Mouse (Mus musculus): Measurements from ENCODE around the gene Frmd4b. TPM values are rescaled to one million over a fixed set of nuclear protein-coding genes. Genes with fewer than 3 reads are reported as not detected.

Gene Frmd4b
- 17.5 and 18.9 TPM in 2 replicates for polyA plus RNA-seq (2014; fragmentation: Nextera tagmentation; extraction: Ambion mirVana)

DNA sequence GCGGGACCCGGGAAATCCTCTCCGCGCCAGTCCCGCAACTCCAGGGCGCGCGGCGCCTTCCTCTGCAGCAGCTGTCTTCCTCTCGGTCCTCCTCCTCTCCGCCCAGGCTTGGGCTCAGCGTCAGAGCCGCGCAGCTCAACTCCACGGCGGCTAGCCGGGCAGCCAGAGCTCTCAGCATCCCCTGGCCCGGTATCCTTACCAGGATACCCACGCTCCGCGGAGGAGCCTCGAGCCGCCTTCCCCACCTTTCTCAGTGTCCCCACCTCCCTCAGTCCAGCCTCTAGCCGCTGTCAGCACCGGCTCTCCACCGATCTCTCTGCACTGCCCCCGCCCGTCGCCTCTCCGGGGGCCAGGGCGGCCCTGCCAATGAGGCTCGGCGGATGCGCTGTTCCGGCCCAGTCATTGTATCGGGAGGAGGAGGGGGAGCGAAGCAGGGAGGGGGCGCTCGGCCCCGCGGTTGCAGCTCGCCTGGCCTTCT, at the start of gene Frmd4b:
Frmd4b (minus strand) TSS at position 276 of the 478 bp plus-strand sequence.
- peaks cover 15% of the 10 kb centered on the region; the same call in 1 of the 2 replicates for H3K4me1 ChIP-seq (ENCODE audit: control insufficient read depth, insufficient read depth, low read length)
- H3K27me3 ChIP-seq (replicated peaks; ENCODE audit: control insufficient read depth, insufficient read depth, low read length) = peaks cover 10% of the 10 kb centered on the region
- H3K9ac ChIP-seq (ENCODE audit: low read depth, low read length) = peak within 1 kb of the TSS; percentile 69
- peak within 1 kb of the TSS; percentile 66 for H3K4me3 ChIP-seq (ENCODE audit: low read depth, low read length)
- peak within 1 kb of the TSS; percentile 98 for H3K4me2 ChIP-seq (ENCODE audit: low read depth, low read length)
- DNase-seq (ENCODE audit: low spot score) (peak; percentile 87), ATAC-seq (ENCODE audit: low read depth) (peak; percentile 91)
- H3K27ac ChIP-seq (replicated peaks; ENCODE audit: low read depth, low read length) = peak within 1 kb of the TSS; percentile 75
- H3K36me3 ChIP-seq (ENCODE audit: control insufficient read depth, insufficient read depth, low read length) = no peaks in the 10 kb centered on the region
- under 1% methylated on average over 38 of the region's 42 CpGs for WGBS
- H3K9me3 ChIP-seq (ENCODE audit: control insufficient read depth, low read length) = no peaks in the 10 kb centered on the region

DNA sequence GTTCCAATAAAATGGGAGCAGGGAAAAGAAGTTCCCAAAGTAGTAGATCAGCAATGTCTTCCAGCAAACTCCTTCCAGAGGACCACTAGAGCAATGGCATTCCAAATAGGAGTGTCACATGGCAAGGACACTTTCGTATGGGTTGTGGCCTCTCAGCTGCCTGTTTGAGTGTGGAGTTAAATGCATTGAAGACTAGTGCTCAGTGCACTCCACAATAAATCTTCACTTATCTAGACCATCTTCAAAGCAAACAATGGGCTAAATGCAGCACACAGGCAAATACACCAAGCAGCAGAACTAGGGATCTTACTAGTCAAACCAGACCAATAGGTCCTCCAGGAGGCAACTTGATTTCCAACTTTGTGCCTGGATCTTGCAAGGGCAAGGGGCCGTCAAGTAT, 49.1 kb upstream of the Frmd4b start:
- Histone ChIP-seq H3K9ac (ENCODE audit: low read depth, low read length) (no peak overlapping the region), H3K27ac (replicated peaks; ENCODE audit: low read depth, low read length) (no peak overlapping the region), H3K9me3 (ENCODE audit: control insufficient read depth, low read length) (no peaks in the 10 kb centered on the region), H3K36me3 (ENCODE audit: control insufficient read depth, insufficient read depth, low read length) (no peaks in the 10 kb centered on the region), H3K4me3 (ENCODE audit: low read depth, low read length) (no peak overlapping the region), H3K4me1 (ENCODE audit: control insufficient read depth, insufficient read depth, low read length) (no peaks in the 10 kb centered on the region), H3K27me3 (replicated peaks; ENCODE audit: control insufficient read depth, insufficient read depth, low read length) (no peaks in the 10 kb centered on the region), H3K4me2 (ENCODE audit: low read depth, low read length) (no peak overlapping the region)
- no peak for DNase-seq (ENCODE audit: low spot score)
- WGBS = 30% methylated on average over 2 of the region's 2 CpGs
- ATAC-seq (ENCODE audit: low read depth) = no peak

DNA sequence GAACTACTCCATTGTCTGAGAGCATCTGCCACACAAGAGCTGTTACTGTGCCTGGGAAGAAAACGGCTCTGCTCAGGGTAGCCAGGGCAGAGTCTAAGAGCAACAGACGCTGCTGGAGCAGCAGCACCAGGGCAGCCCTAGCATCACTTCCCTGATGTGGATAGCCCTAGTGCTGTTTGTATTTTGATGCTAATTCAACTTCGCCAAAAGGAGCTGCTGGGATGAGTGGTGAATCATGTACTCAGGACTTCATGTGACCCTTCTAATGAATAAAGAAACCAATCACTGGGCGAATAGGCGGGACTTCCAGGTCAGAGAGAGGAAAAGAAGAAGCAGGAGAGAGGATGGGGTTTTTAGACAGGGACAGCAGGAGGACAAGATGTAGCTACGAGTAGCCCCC, 41.6 kb upstream of the Frmd4b start:
- DNase-seq (ENCODE audit: low spot score) (no peak), ATAC-seq (ENCODE audit: low read depth) (no peak)
- Histone ChIP-seq H3K9ac (ENCODE audit: low read depth, low read length) (no peak overlapping the region), H3K36me3 (ENCODE audit: control insufficient read depth, insufficient read depth, low read length) (no peaks in the 10 kb centered on the region), H3K4me2 (ENCODE audit: low read depth, low read length) (no peak overlapping the region), H3K4me1 (ENCODE audit: control insufficient read depth, insufficient read depth, low read length) (no peaks in the 10 kb centered on the region), H3K9me3 (ENCODE audit: control insufficient read depth, low read length) (peaks cover 9% of the 10 kb centered on the region), H3K27me3 (replicated peaks; ENCODE audit: control insufficient read depth, insufficient read depth, low read length) (no peaks in the 10 kb centered on the region), H3K27ac (replicated peaks; ENCODE audit: low read depth, low read length) (no peak overlapping the region), H3K4me3 (ENCODE audit: low read depth, low read length) (no peak overlapping the region)
- WGBS = 78% methylated on average over 6 of the region's 6 CpGs

DNA sequence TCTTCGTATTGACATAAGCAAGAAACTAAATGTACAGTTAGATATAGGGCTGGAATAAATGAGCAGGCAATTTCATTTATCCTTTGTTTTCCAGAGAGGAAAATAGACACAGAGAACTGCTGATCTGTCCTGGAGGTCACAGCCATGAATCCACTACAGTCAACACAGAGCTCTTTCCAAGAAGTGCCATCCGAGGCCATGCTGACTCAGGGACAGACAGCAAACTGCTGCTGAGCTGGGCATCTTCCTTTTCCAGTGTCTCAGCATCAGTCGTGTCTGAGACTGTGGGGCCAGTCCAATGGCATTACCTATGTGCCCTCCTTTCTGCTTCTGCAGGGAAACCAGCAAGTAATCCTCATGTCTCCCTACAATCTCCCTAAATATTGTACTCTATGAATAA, 38.6 kb upstream of the Frmd4b start:
- no peak overlapping the region for H3K4me2 ChIP-seq (ENCODE audit: low read depth, low read length)
- H3K9ac ChIP-seq (ENCODE audit: low read depth, low read length) = no peak overlapping the region
- H3K4me1 ChIP-seq (ENCODE audit: control insufficient read depth, insufficient read depth, low read length) = no peaks in the 10 kb centered on the region
- no peak overlapping the region for H3K27ac ChIP-seq (replicated peaks; ENCODE audit: low read depth, low read length)
- ATAC-seq (ENCODE audit: low read depth) (no peak), DNase-seq (ENCODE audit: low spot score) (no peak)
- 78% methylated on average over 3 of the region's 3 CpGs for WGBS
- H3K9me3 ChIP-seq (ENCODE audit: control insufficient read depth, low read length) = peaks cover 9% of the 10 kb centered on the region
- no peaks in the 10 kb centered on the region for H3K27me3 ChIP-seq (replicated peaks; ENCODE audit: control insufficient read depth, insufficient read depth, low read length)
- no peak overlapping the region for H3K4me3 ChIP-seq (ENCODE audit: low read depth, low read length)
- H3K36me3 ChIP-seq (ENCODE audit: control insufficient read depth, insufficient read depth, low read length) = no peaks in the 10 kb centered on the region

DNA sequence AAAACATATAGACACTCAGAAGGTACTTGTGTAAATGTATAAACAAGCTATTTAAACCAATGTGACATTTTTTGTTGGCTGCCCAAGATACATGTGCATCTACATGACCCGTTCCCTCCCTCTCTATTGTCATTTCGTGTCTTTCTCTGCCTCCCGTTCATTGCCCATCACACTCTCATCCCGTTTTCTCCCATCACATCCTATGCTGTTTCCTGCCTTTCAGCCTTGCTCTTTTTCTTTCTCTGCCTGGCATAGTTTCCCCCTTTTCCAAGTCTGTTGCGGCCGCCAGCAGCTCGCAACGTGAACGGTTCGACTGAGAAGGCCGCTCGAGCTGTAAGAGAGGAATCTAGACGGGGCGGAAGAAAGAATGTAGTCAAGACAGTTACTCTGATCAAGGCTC, 30.2 kb upstream of the Frmd4b start:
- no peak overlapping the region for H3K9ac ChIP-seq (ENCODE audit: low read depth, low read length)
- no peak for ATAC-seq (ENCODE audit: low read depth)
- 88% methylated on average over 14 of the region's 14 CpGs for WGBS

DNA sequence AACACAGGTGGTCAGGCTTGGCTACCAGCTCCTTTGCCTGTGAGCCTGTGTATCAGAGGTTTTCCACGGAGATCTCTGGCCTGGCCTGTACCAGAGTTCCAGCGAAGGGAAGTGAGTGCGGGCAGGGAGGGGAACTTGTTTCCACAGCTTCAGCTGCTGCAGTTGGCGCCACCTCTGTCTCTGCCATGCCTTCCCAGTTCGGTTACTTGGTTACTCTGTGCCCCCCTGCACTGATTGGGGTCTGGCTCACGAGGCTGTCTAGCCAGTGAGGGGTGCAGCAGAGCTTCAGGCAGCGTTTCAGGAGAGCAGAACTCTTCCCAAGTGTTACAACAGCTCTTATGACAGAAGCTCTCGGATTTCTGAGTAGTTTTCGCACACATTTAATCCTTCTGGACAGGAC, 6.0 kb upstream of the Frmd4b start:
- Histone ChIP-seq H3K4me3 (ENCODE audit: low read depth, low read length) (no peak overlapping the region), H3K27me3 (replicated peaks; ENCODE audit: control insufficient read depth, insufficient read depth, low read length) (0 out of 2 replicates have a peak, but pooled peaks cover 3% of the 10 kb centered on the region), H3K36me3 (ENCODE audit: control insufficient read depth, insufficient read depth, low read length) (no peaks in the 10 kb centered on the region), H3K27ac (replicated peaks; ENCODE audit: low read depth, low read length) (no peak overlapping the region), H3K4me1 (ENCODE audit: control insufficient read depth, insufficient read depth, low read length) (peaks cover 8% of the 10 kb centered on the region; the same call in 1 of the 2 replicates), H3K9me3 (ENCODE audit: control insufficient read depth, low read length) (no peaks in the 10 kb centered on the region), H3K4me2 (ENCODE audit: low read depth, low read length) (no peak overlapping the region), H3K9ac (ENCODE audit: low read depth, low read length) (no peak overlapping the region)
- DNase-seq (ENCODE audit: low spot score) = no peak
- 59% methylated on average over 9 of the region's 9 CpGs for WGBS
- ATAC-seq (ENCODE audit: low read depth) = no peak

More for the DNA sequence above, 30.2 kb upstream of the Frmd4b start:
- Histone ChIP-seq H3K9me3 (ENCODE audit: control insufficient read depth, low read length) (no peaks in the 10 kb centered on the region), H3K27ac (replicated peaks; ENCODE audit: low read depth, low read length) (no peak overlapping the region), H3K36me3 (ENCODE audit: control insufficient read depth, insufficient read depth, low read length) (no peaks in the 10 kb centered on the region), H3K4me3 (ENCODE audit: low read depth, low read length) (no peak overlapping the region), H3K4me2 (ENCODE audit: low read depth, low read length) (no peak overlapping the region), H3K27me3 (replicated peaks; ENCODE audit: control insufficient read depth, insufficient read depth, low read length) (no peaks in the 10 kb centered on the region), H3K4me1 (ENCODE audit: control insufficient read depth, insufficient read depth, low read length) (no peaks in the 10 kb centered on the region)
- no peak for DNase-seq (ENCODE audit: low spot score)

DNA sequence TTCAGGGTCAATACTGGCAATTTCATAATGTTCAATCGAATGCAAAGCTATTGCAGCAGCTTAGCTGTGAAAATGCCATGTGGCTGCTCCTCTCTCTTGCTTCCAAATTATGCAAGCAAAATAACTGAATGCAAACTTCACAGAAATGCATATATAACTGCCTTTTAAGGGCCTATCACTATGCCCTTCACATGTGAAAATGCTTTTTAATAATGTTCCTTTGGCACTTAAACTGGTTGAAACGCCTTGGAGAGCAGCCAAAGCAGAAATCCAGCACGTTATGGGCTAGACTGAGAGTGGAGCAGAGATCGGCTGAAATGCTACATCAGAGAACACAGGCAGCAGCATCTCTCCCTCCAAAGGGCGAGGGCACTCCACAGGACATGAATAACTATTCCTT, 4.9 kb upstream of the Frmd4b start:
- Histone ChIP-seq H3K36me3 (ENCODE audit: control insufficient read depth, insufficient read depth, low read length) (no peaks in the 10 kb centered on the region), H3K27me3 (replicated peaks; ENCODE audit: control insufficient read depth, insufficient read depth, low read length) (0 out of 2 replicates have a peak, but pooled peaks cover 3% of the 10 kb centered on the region), H3K9me3 (ENCODE audit: control insufficient read depth, low read length) (no peaks in the 10 kb centered on the region), H3K4me3 (ENCODE audit: low read depth, low read length) (no peak overlapping the region), H3K4me2 (ENCODE audit: low read depth, low read length) (no peak overlapping the region), H3K9ac (ENCODE audit: low read depth, low read length) (no peak overlapping the region), H3K4me1 (ENCODE audit: control insufficient read depth, insufficient read depth, low read length) (peaks cover 8% of the 10 kb centered on the region; the same call in 1 of the 2 replicates), H3K27ac (replicated peaks; ENCODE audit: low read depth, low read length) (no peak overlapping the region)
- ATAC-seq (ENCODE audit: low read depth) (no peak), DNase-seq (ENCODE audit: low spot score) (no peak)
- WGBS = 52% methylated on average over 5 of the region's 5 CpGs

DNA sequence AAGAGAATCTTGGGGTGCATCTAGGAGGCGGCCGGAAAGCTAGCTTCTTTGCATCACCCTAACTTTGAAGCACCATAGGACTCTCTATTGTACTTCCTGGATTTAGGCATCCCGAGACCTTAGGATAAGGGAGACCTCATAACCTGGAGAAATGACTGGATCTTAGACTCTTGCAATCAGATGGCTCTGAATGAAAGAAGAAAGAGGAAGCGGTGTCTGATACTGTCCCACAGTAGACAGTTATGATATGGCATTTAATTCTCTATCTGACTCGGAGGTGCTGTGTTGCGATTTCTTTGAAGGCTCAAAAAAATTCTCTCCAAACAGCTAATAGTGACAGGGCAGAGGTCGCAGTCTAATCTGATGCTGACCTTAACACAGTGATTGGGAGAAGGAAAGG, 433 bp upstream of the Frmd4b start:
- no peak for ATAC-seq (ENCODE audit: low read depth)
- peak overlapping the region; percentile 69; the same call in 1 of the 2 replicates for H3K9ac ChIP-seq (ENCODE audit: low read depth, low read length)
- 17% methylated on average over 7 of the region's 7 CpGs for WGBS

DNA sequence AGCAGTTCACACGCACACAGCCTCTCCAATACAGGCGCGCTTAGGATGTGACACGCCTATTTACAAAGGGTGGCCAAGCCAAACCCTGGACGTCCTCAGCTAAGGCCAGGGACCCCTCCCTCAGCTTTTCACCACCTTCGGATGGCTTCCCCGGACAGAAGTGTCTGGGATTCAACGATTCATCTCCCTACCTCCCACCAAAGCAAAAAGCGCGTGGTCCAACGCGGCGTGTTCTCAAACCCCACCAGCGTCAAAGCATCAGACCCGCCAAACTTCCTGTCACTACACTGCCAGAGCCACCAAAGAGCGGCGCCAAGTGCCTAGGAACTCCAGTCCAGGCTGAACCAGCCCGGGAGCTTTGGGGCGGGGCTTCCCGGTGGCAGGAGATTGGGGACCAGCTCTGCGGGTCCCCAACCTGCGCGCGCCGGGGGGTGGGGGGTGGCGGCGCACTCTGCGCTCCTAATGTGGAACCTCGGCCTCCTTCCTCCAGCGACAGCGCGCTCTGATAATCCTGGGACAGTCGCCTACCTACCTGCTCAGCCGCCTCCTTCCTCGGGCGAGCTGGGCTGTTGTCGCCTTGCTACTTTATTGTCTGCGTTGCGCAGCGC, 579 bp downstream of the Frmd4b start:
- Histone ChIP-seq H3K4me1 (ENCODE audit: control insufficient read depth, insufficient read depth, low read length) (peaks cover 15% of the 10 kb centered on the region; the same call in 1 of the 2 replicates), H3K4me2 (ENCODE audit: low read depth, low read length) (peak overlapping the region; percentile 98), H3K27ac (replicated peaks; ENCODE audit: low read depth, low read length) (peak overlapping the region; percentile 75), H3K4me3 (ENCODE audit: low read depth, low read length) (peak overlapping the region; percentile 66), H3K9me3 (ENCODE audit: control insufficient read depth, low read length) (no peaks in the 10 kb centered on the region), H3K9ac (ENCODE audit: low read depth, low read length) (peak overlapping the region; percentile 69), H3K27me3 (replicated peaks; ENCODE audit: control insufficient read depth, insufficient read depth, low read length) (peaks cover 10% of the 10 kb centered on the region), H3K36me3 (ENCODE audit: control insufficient read depth, insufficient read depth, low read length) (no peaks in the 10 kb centered on the region)
- WGBS = 0% methylated on average over 15 of the region's 40 CpGs
- peak; percentile 74 for ATAC-seq (ENCODE audit: low read depth)
- DNase-seq (ENCODE audit: low spot score) = peak; percentile 86

More for the DNA sequence above, 433 bp upstream of the Frmd4b start:
- no peak overlapping the region for H3K27ac ChIP-seq (replicated peaks; ENCODE audit: low read depth, low read length)
- no peak for DNase-seq (ENCODE audit: low spot score)
- no peaks in the 10 kb centered on the region for H3K9me3 ChIP-seq (ENCODE audit: control insufficient read depth, low read length)
- peak overlapping the region; percentile 98 for H3K4me2 ChIP-seq (ENCODE audit: low read depth, low read length)
- peaks cover 15% of the 10 kb centered on the region; the same call in 1 of the 2 replicates for H3K4me1 ChIP-seq (ENCODE audit: control insufficient read depth, insufficient read depth, low read length)
- no peaks in the 10 kb centered on the region for H3K36me3 ChIP-seq (ENCODE audit: control insufficient read depth, insufficient read depth, low read length)
- H3K4me3 ChIP-seq (ENCODE audit: low read depth, low read length) = peak overlapping the region; percentile 66
- peaks cover 10% of the 10 kb centered on the region for H3K27me3 ChIP-seq (replicated peaks; ENCODE audit: control insufficient read depth, insufficient read depth, low read length)

Measured in embryonic facial prominence, embryonic 14.5 days (tissue).